Mouse (Mus musculus) olfactory bulb, adult 2 months (tissue): ENCODE results near the gene Gm47969.

Experiments
- CTCF ChIP-seq: fragments of 200-500 bp; IDR thresholded peaks from 2 replicates; pipeline ENCODE4 v1.5.1; 2012; ENCODE audit warnings: low read depth, mild to moderate bottlenecking, low read length, moderate library complexity; ENCODE audit not compliant: insufficient read depth
- POLR2A ChIP-seq: fragments of 200-500 bp; IDR thresholded peaks from 2 replicates; pipeline ENCODE4 v1.6.1; 2012; ENCODE audit warnings: mild to moderate bottlenecking, low read depth, low read length, moderate library complexity; ENCODE audit not compliant: insufficient read depth

DNA sequence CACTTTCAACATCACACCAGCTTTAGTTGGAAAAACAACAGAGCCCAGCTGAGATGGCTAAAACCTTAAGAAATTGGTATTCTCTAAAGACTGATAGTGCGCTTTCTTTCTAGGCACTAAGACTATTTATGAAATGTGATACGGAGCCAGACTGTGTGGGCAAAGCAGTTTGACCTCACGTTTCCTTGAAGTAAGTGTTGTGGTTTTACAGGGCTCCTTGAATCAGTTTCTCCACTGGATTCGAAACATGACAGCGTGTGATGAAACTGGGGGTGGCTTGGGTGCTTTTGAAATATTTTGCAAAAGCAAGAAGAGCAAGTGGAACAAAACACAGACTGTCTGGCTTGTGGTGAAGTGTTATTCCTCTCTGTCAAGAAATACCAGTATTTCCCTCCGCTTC is 32.3 kb downstream of the Gm47969 start:
- TF ChIP-seq CTCF (no peak), POLR2A (no peak)
